Mouse (Mus musculus) c-Kit-positive CD71-positive TER-119-negative erythroid progenitor cells, embryonic 14.5 days (primary cell): ENCODE measurements around the gene Pqlc3.
A peak's percentile ranks its signal among the peaks of the same experiment; 100 is the strongest.

ENCODE experiments used
- DNase-seq: peaks from one replicate; pipeline ENCODE4 v3.0.0-alpha.2; 2013; ENCODE audit warnings: low read depth

Pqlc3 gene

GRCm38 (mm10) chr12:17001211-17001610 is 1.0 kb upstream of the Pqlc3 start:
- DNase-seq: no peak

DNA sequence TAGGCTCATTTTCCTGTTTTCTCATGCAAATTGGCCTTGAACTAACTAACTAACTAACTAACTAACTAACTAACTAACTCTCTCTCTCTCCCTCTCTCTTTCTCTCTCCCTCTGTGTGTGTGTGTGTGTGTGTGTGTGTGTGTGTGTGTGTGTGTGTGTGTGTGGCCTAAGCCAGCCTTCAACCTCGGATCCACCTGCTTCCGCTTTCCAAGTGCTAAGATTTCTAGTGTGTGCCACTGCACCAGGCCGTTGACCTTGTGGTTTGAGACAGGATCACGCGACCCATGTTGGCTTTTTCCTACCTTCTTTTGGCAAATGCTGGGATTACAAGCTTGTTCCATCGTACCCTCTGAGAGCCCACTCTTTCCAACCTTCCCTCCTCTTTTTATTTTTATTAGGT is 420 bp upstream of the Pqlc3 start:
- DNase-seq: no peak

DNA sequence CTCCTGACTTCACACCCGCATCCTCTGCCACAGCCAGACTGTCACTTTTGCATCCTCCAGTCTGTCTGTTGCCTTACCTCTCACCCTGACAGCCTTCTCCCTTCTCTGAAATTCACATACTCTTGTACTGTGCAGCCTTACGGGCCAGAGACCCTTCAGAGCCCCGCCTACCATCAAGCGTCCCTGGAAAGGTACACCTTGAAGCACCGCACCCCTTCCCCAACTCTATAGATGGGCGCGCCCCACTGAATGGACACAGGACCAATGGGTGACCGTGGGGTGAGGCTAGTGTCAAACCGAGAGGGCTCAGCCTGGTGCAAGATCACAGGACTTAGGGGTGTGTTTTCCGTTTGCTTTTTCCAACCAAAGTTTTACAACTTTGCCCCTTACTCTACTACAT is 1.1 kb downstream of the Pqlc3 start:
- DNase-seq: no peak

DNA sequence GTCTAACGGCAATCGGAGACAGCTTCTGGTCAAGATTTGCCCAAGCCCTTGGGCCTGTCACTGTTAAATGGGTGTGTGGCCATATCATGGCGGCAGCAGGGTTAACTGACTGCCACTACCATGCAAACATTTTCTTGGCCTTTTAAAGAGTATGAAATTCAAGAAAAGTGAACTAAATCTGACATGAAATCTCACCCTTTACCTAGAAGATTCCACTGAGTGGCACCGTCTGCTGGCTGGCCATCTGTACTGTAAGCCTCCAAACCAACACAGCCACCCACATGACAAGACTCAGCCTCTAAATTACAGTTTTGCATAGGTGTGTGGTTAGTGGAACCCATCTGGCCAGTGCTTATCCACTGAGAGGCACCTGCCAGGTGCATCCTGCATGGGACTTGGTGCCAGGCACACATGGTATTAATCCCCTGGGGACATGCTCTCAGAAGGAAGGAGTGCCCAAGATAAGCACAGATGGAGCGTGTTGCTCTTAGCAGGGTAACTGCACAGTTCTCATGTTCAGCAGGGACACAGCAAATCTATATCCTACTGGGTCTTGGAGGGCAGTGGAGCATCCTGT is 3.2 kb downstream of the Pqlc3 start:
- DNase-seq: no peak

GRCm38 (mm10) chr12:16996281-16996680 is 3.9 kb downstream of the Pqlc3 start:
- DNase-seq: no peak

DNA sequence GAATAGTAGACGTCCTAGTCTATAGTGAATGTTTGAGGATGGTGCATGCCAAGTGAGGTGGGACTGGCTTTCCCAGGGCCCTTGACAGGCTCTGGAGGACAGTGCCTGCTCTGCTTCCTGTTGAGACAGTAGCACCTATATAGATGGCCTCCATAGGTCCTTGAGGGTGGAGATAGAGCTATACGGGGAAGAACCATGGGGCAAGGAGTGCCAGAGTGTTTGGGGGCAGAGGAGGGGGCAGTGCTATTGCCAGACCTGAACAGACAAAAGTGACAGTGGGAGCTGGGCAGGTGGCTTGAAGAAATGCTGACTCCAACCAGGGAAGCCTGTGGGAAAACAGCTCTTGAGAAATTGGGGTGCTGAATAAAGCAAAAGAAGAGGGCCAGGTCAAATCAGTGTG is 5.9 kb downstream of the Pqlc3 start:
- DNase-seq: no peak

- DNase-seq: no peak
Measured at GRCm38 (mm10) chr12:16992355-16992754, 7.9 kb downstream of the Pqlc3 start.

- no peak for DNase-seq
Measured at GRCm38 (mm10) chr12:16991376-16991775, 8.8 kb downstream of the Pqlc3 start.

DNA sequence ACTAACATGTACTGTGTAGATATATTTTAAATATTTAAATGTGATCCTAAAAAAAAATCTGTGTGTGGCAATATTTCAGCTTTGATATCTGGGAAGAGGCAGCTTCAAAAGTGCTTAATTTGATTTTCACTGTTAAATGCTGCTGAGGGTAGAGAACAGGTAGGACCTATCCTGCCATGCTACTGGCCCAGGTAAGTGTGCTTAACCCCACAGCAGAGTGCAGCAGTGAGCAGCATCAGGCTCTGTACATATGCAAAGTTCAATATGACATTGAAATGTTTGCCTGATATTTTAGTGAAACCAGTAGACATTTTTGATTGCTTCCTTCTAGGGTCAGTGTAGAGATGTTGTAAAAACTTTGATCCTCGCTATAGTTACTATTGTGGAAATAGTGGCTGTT is 14.4 kb downstream of the Pqlc3 start:
- DNase-seq: no peak

DNA sequence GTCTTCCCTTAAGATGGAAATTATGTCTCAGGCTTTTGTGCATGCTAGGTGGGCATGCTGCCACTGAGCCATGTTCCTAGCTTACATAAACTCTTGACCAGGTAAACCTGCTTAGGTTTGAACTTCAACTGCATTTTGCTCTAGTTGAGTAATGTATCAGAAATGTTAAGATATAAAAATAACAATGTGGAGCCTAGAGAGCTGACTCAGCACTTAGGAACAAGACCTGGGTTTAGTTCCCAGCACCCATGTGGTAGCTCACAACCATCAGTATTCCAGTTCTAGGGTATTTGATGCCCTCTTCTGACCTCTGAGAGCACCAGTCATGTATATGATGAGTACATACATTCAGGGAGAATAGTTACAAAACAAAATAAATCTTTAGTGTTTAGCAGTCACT is 23.1 kb downstream of the Pqlc3 start:
- no peak for DNase-seq

DNA sequence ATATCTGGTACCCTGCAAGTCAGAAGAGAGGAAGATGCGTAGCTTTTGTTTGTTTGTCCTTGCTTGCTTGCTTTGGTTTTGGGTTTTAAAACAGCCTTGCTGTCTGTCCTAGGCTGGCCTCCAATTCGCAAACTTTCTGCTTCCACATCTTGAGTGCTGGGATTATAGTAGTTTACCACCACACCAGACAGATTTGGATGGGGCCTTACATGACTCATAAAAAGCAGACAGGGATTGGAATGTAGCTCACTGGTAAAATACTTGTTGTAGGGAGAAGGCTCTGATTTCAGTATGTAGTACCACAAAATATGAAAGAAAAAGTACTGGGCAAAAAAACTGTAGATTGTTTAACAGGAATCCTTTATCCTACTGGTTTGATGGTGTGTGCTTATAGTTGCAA is 33.4 kb downstream of the Pqlc3 start:
- DNase-seq: no peak

GRCm38 (mm10) chr12:16963354-16963753 is 36.9 kb downstream of the Pqlc3 start:
- no peak for DNase-seq

- DNase-seq: peak; percentile 23
Measured at GRCm38 (mm10) chr12:16958851-16959250, 41.4 kb downstream of the Pqlc3 start.

- no peak for DNase-seq
Measured at GRCm38 (mm10) chr12:16948239-16948638, 52.0 kb downstream of the Pqlc3 start.

- no peak for DNase-seq
Measured at GRCm38 (mm10) chr12:16941976-16942375, 58.2 kb downstream of the Pqlc3 start.
